Mouse (Mus musculus) G1E (cell line): ENCODE results near the gene Arcn1. TPM values are rescaled to one million over a fixed set of nuclear protein-coding genes. Genes with fewer than 3 reads are reported as not detected.

ENCODE experiments used
- ATAC-seq: 2 replicates; pipeline ENCODE4 v1.8.0; 2016; ENCODE audit warnings: mild to moderate bottlenecking; ENCODE audit not compliant: insufficient number of reproducible peaks, poor library complexity, low FRiP score, severe bottlenecking; ENCODE audit errors: extremely low read depth
- DNase-seq: peaks from one replicate; pipeline ENCODE4 v3.0.0; 2012; ENCODE audit warnings: low spot score
- H3K27me3 ChIP-seq: 2 replicates; pipeline ENCODE4 v1.6.1; 2012; ENCODE audit warnings: mild to moderate bottlenecking, low read length, inconsistent platforms; ENCODE audit not compliant: insufficient read depth
- H3K36me3 ChIP-seq: replicated peaks from 2 replicates; pipeline ENCODE3; 2012; ENCODE audit warnings: mild to moderate bottlenecking, inconsistent platforms
- H3K4me1 ChIP-seq: 2 replicates; pipeline ENCODE4 v1.6.1; 2012; ENCODE audit warnings: low read depth, low read length, inconsistent platforms, mixed read lengths; ENCODE audit not compliant: insufficient read depth
- H3K4me3 ChIP-seq: 2 replicates; pipeline ENCODE4 v1.5.1; 2012; ENCODE audit warnings: low read depth, mild to moderate bottlenecking, inconsistent platforms, low read length, moderate library complexity, mixed read lengths
- H3K9me3 ChIP-seq: replicated peaks from 2 replicates; pipeline ENCODE4 v1.6.1; 2012; ENCODE audit warnings: inconsistent platforms
- CTCF ChIP-seq: IDR thresholded peaks from 2 replicates; pipeline ENCODE4 v1.5.1; 2012; ENCODE audit warnings: low read depth, low read length, inconsistent platforms, mixed read lengths
- GATA1 ChIP-seq: IDR thresholded peaks from 2 replicates; pipeline ENCODE4 v1.6.1; 2012; ENCODE audit warnings: borderline replicate concordance, low read length, inconsistent platforms, mixed read lengths
- GATA2 ChIP-seq: IDR thresholded peaks from 2 replicates; pipeline ENCODE4 v1.6.1; 2012; ENCODE audit warnings: low read depth, low read length, inconsistent platforms, borderline replicate concordance
- POLR2AphosphoS5 ChIP-seq: IDR thresholded peaks from 2 replicates; pipeline ENCODE4 v1.6.1; 2012; ENCODE audit warnings: low read depth, low read length, inconsistent platforms; ENCODE audit not compliant: insufficient replicate concordance
- TAL1 ChIP-seq: conservative IDR thresholded peaks from 2 replicates; pipeline ENCODE4 v1.6.1; 2012; ENCODE audit warnings: low read depth, low read length, inconsistent platforms, mixed read lengths
- polyA plus RNA-seq: library from polyadenylated mRNA; stranded (reverse); fragments of >175 nt; gene quantifications from 2 replicates; pipeline ENCODE4 v1.2.3, GENCODE M21; 2012
- total RNA-seq, 2 experiments: library from RNA; stranded (forward) in 1 of 2; stranded (reverse) in 1 of 2; fragments of 200-1000 nt in 1 of 2; fragments of >200 nt in 1 of 2; fragmentation: Nextera tagmentation in 1 of 2; gene quantifications; 2 replicates each; pipeline ENCODE4 v1.2.3; 2014 to 2017

The Arcn1 gene
- total and polyA plus RNA-seq, 3 experiments = 16.7 to 239 (median 134) TPM

DNA sequence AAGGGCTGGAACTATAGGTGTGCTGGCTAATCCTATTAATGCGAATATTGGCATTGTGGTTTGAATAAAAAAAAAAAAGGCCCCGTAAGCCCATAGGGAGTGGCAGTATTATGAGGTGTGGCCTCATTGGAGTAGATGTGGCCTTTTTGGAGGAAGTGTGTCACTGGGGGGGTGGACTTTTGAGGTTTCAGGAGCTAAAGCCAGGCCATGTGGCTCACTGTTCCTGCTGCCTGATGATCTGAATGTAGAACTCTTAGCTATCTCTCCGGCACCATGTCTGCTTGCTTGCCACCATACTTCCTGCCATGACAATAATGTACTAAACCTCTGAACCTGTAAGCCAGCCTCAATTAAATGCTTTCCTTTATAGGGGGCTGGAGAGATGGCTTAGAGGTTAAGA lies 20.3 kb downstream of the Arcn1 start:
- peaks cover 87% of the 10 kb centered on the region for H3K36me3 ChIP-seq
- no peaks in the 10 kb centered on the region for H3K27me3 ChIP-seq
- no peak for DNase-seq
- TF ChIP-seq GATA1 (no peak), GATA2 (no peak), TAL1 (no peak), POLR2AphosphoS5 (no peak), CTCF (no peak)
- no peaks in the 10 kb centered on the region; the same call in 1 of the 2 replicates for H3K4me1 ChIP-seq
- H3K9me3 ChIP-seq = no peaks in the 10 kb centered on the region
- no peak for ATAC-seq
- no peak overlapping the region for H3K4me3 ChIP-seq

DNA sequence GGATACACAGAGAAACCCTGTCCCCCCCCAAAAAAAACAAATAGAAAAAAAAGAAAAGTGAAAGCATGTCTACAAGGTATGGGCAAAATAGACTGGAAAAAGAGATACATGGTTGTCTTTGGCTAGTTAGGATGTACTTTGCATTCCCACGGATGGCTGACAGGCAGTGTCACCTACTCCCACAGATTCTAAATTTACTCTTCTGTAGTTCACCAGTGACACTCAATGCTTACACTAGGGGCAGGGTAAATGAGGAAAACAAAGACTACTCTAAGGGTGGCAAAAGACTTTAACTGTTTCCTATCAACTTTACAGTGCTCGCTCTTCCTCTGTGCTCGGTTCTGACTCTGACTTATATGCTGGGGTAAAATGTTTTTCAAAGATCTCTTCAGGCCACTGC lies 21.0 kb downstream of the Arcn1 start:
- no peak for TF ChIP-seq GATA1
- TF ChIP-seq CTCF = no peak
- TF ChIP-seq TAL1 = no peak
- TF ChIP-seq GATA2 = no peak
- no peak for TF ChIP-seq POLR2AphosphoS5

DNA sequence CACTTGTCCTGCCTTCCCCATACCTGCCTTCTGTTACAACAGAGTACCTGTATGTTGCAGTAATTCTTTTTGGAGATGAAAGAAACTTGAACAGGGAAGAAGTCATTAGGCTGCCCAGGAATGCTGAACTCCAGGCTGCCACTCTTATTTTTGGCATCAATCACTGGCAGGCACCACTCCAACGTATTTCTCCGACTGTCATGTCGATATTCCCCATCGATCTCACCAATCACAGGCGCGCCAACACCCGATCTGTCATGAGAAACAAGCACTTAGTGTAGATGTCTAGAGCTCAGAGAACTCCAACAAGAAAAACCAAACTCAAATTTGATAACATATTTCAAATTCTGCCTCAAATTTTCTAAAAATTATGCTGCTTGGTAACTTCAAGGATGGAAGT lies 22.3 kb downstream of the Arcn1 start:
- TF ChIP-seq GATA2 (no peak), TAL1 (no peak)
- H3K36me3 ChIP-seq = peaks cover 79% of the 10 kb centered on the region
- no peaks in the 10 kb centered on the region for H3K27me3 ChIP-seq
- H3K4me3 ChIP-seq = no peak overlapping the region
- no peaks in the 10 kb centered on the region for H3K9me3 ChIP-seq
- DNase-seq (no peak), ATAC-seq (no peak)
- H3K4me1 ChIP-seq = no peaks in the 10 kb centered on the region; the same call in 1 of the 2 replicates

More for the DNA sequence above, 21.0 kb downstream of the Arcn1 start:
- H3K27me3 ChIP-seq = no peaks in the 10 kb centered on the region
- no peaks in the 10 kb centered on the region for H3K9me3 ChIP-seq
- DNase-seq (no peak), ATAC-seq (no peak)
- H3K4me1 ChIP-seq = no peaks in the 10 kb centered on the region; the same call in 1 of the 2 replicates
- peaks cover 84% of the 10 kb centered on the region for H3K36me3 ChIP-seq
- H3K4me3 ChIP-seq = no peak overlapping the region

DNA sequence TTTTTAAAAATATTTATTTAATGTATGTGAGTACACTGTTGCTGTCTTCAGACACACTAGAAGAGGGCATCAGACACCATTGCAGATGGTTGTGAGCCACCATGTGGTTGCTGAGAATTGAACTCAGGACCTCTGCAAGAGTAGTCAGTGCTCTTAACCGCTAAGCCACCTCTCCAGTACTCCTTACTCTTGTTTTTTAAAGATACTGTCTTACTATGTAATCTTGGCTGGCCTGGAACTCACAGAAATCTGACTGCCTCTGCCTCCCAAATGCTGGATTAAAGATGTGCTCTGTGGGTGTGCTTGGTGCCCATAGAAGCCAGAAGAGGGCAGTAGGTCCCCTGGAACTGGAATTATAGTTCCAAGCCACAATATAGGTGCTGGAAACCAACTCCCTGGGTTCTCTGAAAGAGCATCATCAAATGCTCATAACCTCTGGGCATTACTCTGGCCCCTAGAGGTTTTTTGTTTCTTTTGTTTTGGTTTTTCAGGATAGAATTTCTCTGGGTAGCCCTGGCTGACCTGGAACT lies 26.9 kb downstream of the Arcn1 start:
- TF ChIP-seq GATA2 (no peak), GATA1 (no peak), TAL1 (no peak), CTCF (no peak), POLR2AphosphoS5 (no peak)
- Histone ChIP-seq H3K27me3 (peaks cover 22% of the 10 kb centered on the region), H3K9me3 (no peaks in the 10 kb centered on the region), H3K4me3 (no peak overlapping the region), H3K4me1 (peaks cover 3% of the 10 kb centered on the region; the same call in 1 of the 2 replicates), H3K36me3 (peaks cover 38% of the 10 kb centered on the region)
- no peak for DNase-seq
- no peak for ATAC-seq

DNA sequence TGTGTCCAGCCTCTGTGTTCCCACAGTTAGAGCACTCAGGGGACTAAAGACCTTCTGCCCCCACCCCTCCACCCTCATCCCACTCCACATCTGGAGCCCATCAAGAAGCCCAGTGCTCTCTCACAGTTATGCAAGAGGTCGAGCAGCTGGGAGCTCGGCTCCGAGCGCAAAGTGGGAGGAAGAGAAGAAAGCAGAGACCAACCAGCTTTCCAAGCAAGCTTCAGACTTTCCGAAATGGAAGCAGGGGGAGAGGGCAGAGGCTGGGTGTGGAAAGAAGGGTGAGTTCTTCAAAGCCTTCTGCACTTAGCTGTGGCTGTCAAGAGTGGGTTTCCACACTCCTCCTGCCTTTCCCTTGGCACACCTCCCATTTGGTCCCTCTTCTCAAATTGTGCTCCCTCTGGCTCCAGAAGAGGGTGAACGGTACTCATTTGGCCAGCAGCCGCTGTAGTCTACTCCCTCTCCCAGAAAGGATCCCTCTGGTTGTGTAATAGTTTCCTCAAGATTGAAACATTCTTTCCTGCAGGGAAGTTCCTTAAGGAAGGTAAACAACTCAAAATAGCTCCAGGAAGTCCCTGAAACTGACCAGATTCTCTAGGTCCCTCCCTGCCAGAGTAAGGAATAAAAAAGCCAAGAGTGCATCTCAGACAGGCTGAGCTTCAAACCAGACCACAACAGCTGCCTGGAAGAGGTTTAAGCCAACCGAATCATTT lies 30.2 kb downstream of the Arcn1 start:
- H3K27me3 ChIP-seq = peaks cover 49% of the 10 kb centered on the region
- ATAC-seq (no peak), DNase-seq (no peak)
- H3K4me1 ChIP-seq = peaks cover 35% of the 10 kb centered on the region
- H3K9me3 ChIP-seq = peaks cover 3% of the 10 kb centered on the region; the same call in 1 of the 2 replicates
- H3K4me3 ChIP-seq = no peak overlapping the region
- peaks cover 9% of the 10 kb centered on the region for H3K36me3 ChIP-seq
- no peak for TF ChIP-seq TAL1
- TF ChIP-seq GATA2 = no peak
- TF ChIP-seq POLR2AphosphoS5 = no peak
- TF ChIP-seq CTCF = no peak
- no peak for TF ChIP-seq GATA1

DNA sequence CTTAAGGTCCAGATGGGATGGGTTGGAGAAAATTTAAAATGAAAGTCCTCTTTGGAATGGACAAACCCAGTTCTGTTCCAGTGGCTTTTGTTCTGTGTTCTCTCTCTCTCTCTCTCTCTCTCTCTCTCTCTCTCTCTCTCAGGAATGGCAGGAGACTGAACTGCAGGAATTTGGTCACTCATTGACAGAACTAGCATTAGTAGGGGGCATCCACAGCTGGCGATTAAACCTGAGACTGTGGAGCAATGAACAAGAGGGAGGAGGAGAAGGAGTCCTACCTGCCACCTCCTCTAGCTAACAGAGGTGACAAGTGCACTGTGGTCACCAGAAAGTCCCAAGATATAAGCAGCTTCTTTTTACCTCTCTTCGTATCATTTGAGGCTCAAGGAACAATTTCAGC lies 31.3 kb downstream of the Arcn1 start:
- no peak overlapping the region for H3K4me3 ChIP-seq
- peaks cover 3% of the 10 kb centered on the region for H3K36me3 ChIP-seq
- TF ChIP-seq POLR2AphosphoS5 (no peak), GATA2 (no peak), CTCF (no peak), GATA1 (no peak), TAL1 (no peak)
- H3K4me1 ChIP-seq = peaks cover 44% of the 10 kb centered on the region
- peaks cover 49% of the 10 kb centered on the region for H3K27me3 ChIP-seq
- no peak for DNase-seq
- peaks cover 3% of the 10 kb centered on the region; the same call in 1 of the 2 replicates for H3K9me3 ChIP-seq
- no peak for ATAC-seq
